Mouse (Mus musculus): ENCODE results near the gene Nav3. TPM values are rescaled to one million over a fixed set of nuclear protein-coding genes. Genes with fewer than 3 reads are reported as not detected.

The Nav3 gene
- polyA plus RNA-seq, 1 experiment: 34.8 TPM

DNA sequence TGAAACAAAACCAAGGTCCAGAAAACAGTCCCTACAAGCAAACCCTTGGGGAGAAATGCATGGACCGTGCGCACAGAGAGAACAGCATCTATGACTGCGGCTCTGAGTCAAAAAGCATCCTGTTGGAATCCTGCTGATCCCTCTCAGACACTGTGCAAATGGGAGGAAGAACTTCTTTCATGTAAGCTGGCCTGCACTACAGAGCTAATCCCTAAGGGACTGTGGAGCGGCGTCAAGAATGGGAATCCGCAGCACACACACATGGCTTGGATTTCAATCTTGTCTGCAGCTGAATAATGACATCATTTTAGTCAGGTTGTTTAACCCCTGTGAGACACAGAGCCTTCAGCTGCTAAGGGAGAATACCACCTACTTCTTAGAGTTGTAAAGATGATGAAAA lies 26.4 kb downstream of the Nav3 start:
- peak; percentile 70 for DNase-seq (ENCODE audit: low read depth)
- TF ChIP-seq CTCF (IDR thresholded peaks at IDR 0.05; ENCODE audit: borderline replicate concordance, extremely low read depth, insufficient read depth, insufficient read length) (no peak), POLR2A (IDR thresholded peaks at IDR 0.05; ENCODE audit: borderline replicate concordance, extremely low read depth, insufficient read depth, insufficient read length, poor library complexity, severe bottlenecking) (no peak)

DNA sequence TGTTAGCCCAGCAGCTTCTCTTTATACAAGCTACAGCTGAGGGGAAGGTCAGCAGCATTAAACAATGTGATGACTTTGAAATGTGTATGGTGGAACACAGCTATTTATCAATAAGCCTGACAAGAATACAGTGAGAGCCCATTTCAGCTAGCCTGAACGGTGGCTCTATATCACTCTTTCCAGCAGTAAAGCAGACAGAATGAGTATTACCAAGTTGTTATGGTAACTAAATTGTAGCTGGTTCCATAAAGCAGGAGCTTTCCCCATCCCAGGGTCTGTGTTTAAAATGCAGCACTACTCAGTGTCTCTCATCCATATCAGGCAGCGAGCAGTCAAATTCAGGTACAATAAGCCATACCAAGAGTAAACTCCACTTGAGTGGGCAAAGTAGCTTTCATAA lies 27.0 kb downstream of the Nav3 start:
- TF ChIP-seq POLR2A (IDR thresholded peaks at IDR 0.05; ENCODE audit: borderline replicate concordance, extremely low read depth, insufficient read depth, insufficient read length, poor library complexity, severe bottlenecking) (no peak), CTCF (IDR thresholded peaks at IDR 0.05; ENCODE audit: borderline replicate concordance, extremely low read depth, insufficient read depth, insufficient read length) (no peak)
- no peak for DNase-seq (ENCODE audit: low read depth)

DNA sequence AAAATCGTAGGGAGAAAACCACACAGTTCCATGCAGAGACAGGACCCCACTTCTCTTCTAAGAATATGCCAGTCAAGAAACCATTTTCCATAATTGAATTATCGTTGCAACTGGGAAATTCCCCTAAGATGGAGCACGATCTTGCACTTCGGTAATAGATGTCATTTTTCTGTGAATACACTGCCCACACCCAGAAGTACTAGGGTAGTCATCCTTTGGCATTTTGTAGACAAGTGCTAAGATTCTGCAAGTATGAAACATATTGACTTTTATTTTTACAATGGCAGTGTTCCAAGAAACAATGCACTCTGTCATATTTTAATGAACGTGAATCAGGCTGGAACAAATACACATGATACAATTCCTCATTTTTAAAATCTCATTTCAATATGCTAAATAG lies 34.5 kb downstream of the Nav3 start:
- TF ChIP-seq CTCF (IDR thresholded peaks at IDR 0.05; ENCODE audit: borderline replicate concordance, extremely low read depth, insufficient read depth, insufficient read length) (no peak), POLR2A (IDR thresholded peaks at IDR 0.05; ENCODE audit: borderline replicate concordance, extremely low read depth, insufficient read depth, insufficient read length, poor library complexity, severe bottlenecking) (no peak)
- DNase-seq (ENCODE audit: low read depth): no peak

DNA sequence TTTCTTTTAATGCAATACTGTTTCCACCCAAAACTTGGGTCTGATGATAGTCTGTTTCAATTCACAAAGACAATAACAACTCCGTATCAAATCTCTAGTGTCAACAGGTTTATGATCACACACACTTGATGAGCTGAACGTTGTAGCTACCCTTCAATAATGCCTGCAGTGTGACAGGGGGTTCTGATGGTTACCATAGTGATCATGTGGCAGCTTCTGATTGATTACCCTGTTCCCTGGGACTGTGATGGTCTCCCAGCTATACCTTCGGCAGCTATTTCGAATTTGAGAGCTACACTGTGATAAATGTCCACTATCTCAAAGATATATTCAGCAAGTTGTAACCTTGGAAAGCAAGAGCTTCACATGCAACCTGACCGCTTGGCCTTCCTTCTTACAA lies 39.0 kb downstream of the Nav3 start:
- no peak for TF ChIP-seq CTCF (IDR thresholded peaks at IDR 0.05; ENCODE audit: borderline replicate concordance, extremely low read depth, insufficient read depth, insufficient read length)
- no peak for TF ChIP-seq POLR2A (IDR thresholded peaks at IDR 0.05; ENCODE audit: borderline replicate concordance, extremely low read depth, insufficient read depth, insufficient read length, poor library complexity, severe bottlenecking)
- DNase-seq (ENCODE audit: low read depth): no peak

DNA sequence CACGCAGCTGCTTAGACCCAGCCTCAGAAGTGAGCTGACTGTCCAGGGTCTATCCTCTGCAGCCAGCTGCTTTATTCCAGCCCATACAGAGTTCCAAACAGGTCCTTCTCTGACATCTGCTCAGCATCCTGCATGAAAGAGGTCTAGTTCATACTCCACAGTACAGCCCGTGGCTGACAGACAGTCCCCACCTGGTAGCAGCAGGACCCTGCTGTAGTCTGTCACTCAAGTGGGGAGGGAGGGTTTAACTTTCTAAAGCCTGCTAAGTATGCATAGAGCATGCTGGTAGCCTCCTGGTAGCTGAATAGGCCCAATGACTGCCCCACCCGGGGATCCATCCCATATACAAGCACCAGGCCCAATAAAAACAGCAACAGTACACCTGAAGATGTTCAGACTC lies 40.4 kb downstream of the Nav3 start:
- no peak for DNase-seq (ENCODE audit: low read depth)
- no peak for TF ChIP-seq CTCF (IDR thresholded peaks at IDR 0.05; ENCODE audit: borderline replicate concordance, extremely low read depth, insufficient read depth, insufficient read length)
- no peak for TF ChIP-seq POLR2A (IDR thresholded peaks at IDR 0.05; ENCODE audit: borderline replicate concordance, extremely low read depth, insufficient read depth, insufficient read length, poor library complexity, severe bottlenecking)

DNA sequence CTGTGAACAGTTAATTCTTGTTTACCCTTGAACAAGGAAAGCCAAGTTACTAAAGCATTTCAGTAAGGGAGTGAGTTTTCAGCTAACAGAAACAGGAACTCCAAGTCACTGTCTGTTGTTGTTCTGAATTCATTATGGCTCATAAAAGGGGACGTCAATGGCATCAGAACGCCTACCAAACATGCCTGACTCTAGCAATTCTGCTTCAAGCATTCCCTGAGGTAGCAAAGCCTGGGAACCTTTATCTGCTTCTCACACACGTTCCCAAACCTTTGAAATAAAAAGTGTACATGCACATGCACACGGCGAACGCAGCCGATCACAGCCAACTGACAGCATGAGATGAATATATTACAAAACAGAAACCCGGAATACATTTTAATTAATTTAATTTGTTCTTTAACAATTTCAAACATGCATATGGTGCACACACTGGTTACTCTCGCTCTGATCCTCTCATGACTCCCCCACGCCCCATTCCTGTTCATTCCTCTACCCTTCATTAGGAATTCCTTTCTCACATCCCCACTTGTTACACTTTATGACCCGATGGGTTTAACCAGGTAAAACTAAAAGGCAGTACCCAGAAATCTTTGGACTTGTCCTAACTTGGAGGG lies 42.6 kb downstream of the Nav3 start:
- TF ChIP-seq CTCF (IDR thresholded peaks at IDR 0.05; ENCODE audit: borderline replicate concordance, extremely low read depth, insufficient read depth, insufficient read length) (no peak), POLR2A (IDR thresholded peaks at IDR 0.05; ENCODE audit: borderline replicate concordance, extremely low read depth, insufficient read depth, insufficient read length, poor library complexity, severe bottlenecking) (no peak)
- peak; percentile 58 for DNase-seq (ENCODE audit: low read depth)

DNA sequence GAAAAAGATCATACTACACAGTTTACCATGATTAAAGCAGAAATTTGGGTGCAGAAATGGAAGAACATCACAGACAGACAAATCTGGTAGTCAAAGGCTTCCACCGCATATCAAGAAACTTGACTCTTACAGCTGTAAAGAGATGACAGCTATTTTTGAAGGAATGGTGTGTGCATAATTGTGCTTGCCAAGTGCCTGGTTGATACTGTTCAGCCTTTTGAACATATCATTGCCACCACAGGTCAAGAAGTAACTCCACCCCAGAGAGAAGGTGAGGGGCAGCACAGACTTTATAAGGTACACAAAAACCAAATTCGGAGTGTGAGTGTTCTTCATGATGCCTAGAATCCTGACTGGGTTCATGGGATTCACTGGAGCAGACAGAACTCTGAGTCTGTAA lies 53.1 kb downstream of the Nav3 start:
- TF ChIP-seq POLR2A (IDR thresholded peaks at IDR 0.05; ENCODE audit: borderline replicate concordance, extremely low read depth, insufficient read depth, insufficient read length, poor library complexity, severe bottlenecking) (no peak), CTCF (IDR thresholded peaks at IDR 0.05; ENCODE audit: borderline replicate concordance, extremely low read depth, insufficient read depth, insufficient read length) (no peak)
- DNase-seq (ENCODE audit: low read depth): no peak

DNA sequence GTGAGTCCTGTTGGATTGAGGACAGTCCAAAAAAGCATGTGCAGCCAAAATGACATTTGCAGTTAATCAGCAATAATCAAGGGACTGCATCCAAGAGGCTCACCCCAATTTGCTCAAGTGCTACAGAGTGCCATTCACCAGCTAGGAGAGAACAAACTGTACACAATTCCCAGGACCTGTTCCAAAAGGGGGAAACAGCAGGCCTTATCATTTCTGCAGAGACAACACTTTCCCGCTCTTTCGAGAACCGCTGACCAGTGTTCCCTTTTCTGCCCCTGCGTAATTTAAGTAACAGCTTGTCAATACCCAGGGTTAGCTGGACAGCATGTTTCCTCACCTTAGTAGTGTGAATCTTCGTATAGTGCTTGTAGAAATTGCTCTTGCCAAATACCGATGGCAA lies 55.4 kb downstream of the Nav3 start:
- DNase-seq (ENCODE audit: low read depth): peak; percentile 33
- no peak for TF ChIP-seq POLR2A (IDR thresholded peaks at IDR 0.05; ENCODE audit: borderline replicate concordance, extremely low read depth, insufficient read depth, insufficient read length, poor library complexity, severe bottlenecking)
- TF ChIP-seq CTCF (IDR thresholded peaks at IDR 0.05; ENCODE audit: borderline replicate concordance, extremely low read depth, insufficient read depth, insufficient read length): no peak

DNA sequence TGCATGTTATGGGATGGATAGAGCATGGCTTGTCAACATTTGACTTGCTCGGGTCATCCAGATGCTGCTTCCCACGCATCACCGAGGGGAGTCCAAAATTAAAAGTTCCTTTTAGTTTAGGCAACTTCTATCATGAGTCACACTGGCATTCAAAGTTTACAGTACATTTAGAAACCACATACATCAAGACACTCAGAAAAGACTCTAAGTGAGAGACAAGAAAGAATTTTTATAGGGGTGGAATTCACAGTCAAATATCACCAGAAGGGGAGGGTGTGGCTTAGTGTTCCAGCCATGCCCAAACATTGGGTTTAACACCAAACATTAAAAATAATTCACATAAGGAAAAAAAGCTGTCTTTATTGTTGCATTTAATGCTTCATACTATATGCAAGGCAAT lies 57.4 kb downstream of the Nav3 start:
- no peak for DNase-seq (ENCODE audit: low read depth)

DNA sequence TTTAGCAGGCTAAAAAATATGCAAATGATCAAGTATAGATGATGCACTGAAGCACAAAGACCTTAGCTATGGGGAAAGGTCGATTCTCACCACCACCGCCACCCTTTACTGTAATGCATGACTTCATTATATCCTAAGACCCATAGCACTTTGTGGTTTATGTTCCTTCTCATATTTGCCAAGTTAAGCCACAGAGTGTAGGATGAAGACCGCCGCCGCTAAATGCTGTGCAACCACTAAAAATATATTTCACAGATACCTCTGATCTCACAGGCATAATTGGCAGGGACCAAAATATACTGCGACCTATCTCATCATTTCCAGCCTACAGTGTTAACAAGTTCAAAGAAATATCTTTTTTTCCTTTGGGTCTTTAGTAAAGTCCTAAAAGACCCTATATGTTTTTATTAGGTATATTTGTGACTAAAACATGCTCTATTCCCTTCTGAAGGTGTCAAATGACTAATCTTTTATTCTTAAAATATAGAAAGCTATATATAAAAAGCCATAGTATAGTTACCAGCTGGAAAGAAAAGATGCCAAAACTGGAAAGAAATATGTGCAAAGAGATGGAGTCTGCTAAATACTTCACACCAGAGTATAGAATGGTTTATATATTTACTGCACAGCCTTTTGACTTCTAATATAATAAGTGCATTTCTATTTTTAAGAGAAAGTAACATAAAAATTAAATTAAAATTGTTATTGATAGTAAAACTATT lies 69.4 kb downstream of the Nav3 start:
- no peak for TF ChIP-seq CTCF (IDR thresholded peaks at IDR 0.05; ENCODE audit: borderline replicate concordance, extremely low read depth, insufficient read depth, insufficient read length)
- TF ChIP-seq POLR2A (IDR thresholded peaks at IDR 0.05; ENCODE audit: borderline replicate concordance, extremely low read depth, insufficient read depth, insufficient read length, poor library complexity, severe bottlenecking): no peak
- DNase-seq (ENCODE audit: low read depth): no peak

More for the DNA sequence above, 57.4 kb downstream of the Nav3 start:
- no peak for TF ChIP-seq CTCF (IDR thresholded peaks at IDR 0.05; ENCODE audit: borderline replicate concordance, extremely low read depth, insufficient read depth, insufficient read length)
- no peak for TF ChIP-seq POLR2A (IDR thresholded peaks at IDR 0.05; ENCODE audit: borderline replicate concordance, extremely low read depth, insufficient read depth, insufficient read length, poor library complexity, severe bottlenecking)

DNA sequence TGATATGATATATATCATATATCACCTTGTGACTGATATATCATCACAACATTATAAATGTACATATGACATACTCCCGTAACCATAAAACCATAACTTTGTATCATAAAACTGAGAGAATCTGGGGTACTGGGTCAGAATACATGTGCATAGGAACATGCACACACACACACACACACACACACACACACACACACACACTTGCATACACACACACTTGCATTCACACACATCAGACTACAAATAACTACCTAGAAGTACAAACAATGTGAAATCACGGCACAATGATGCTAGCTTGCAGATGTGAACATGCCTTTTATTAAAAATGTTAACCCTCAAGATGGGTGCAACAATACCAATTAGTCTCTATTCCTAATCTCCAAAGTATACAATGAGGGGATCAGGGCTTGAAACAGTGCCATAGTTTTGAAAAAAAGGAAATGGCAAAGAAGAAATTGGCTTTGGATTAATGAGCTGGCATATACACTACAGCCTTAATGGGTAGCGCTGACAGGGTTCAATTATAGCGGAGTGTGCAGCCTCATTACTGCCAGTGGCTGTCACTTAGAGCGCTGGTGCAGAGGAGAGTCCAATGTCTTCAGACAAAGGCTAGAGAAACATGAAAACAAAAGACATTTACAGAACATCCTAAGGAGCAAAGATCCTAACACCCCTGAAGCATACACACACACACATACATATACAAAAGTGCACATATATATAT lies 72.3 kb downstream of the Nav3 start:
- DNase-seq (ENCODE audit: low read depth): peak; percentile 95

DNA sequence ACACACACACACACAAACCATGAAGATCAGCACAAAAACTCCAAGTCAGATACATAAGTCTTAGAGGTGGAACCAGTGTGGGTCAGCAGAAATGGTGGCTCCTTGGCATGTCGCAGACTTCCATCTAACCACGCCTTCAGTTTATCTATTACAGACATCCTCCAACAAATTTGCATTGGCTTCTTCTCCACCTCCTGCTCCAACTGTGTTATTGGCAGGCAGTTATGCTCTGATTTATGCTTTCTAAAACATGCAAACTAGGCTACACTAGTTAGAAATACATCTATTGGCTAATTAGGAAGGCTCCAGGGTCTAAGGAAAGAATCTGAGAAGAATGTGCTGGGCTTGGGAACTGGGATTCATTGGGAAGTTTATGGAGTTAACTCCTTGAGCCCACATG lies 75.2 kb downstream of the Nav3 start:
- peak; percentile 75 for DNase-seq (ENCODE audit: low read depth)
- TF ChIP-seq POLR2A (IDR thresholded peaks at IDR 0.05; ENCODE audit: borderline replicate concordance, extremely low read depth, insufficient read depth, insufficient read length, poor library complexity, severe bottlenecking) (no peak), CTCF (IDR thresholded peaks at IDR 0.05; ENCODE audit: borderline replicate concordance, extremely low read depth, insufficient read depth, insufficient read length) (no peak)
